Mouse (Mus musculus) hindlimb bud, embryonic 11.5 days (tissue): Measurements from ENCODE around the gene Tspan9.
A peak's percentile ranks its signal among the peaks of the same experiment; 100 is the strongest.

ENCODE experiments used
- DNase-seq: peaks from one replicate; pipeline ENCODE4 v3.0.0-alpha.2; 2012; ENCODE audit warnings: low read depth, low spot score; ENCODE audit errors: extremely low spot score

Tspan9 gene

DNA sequence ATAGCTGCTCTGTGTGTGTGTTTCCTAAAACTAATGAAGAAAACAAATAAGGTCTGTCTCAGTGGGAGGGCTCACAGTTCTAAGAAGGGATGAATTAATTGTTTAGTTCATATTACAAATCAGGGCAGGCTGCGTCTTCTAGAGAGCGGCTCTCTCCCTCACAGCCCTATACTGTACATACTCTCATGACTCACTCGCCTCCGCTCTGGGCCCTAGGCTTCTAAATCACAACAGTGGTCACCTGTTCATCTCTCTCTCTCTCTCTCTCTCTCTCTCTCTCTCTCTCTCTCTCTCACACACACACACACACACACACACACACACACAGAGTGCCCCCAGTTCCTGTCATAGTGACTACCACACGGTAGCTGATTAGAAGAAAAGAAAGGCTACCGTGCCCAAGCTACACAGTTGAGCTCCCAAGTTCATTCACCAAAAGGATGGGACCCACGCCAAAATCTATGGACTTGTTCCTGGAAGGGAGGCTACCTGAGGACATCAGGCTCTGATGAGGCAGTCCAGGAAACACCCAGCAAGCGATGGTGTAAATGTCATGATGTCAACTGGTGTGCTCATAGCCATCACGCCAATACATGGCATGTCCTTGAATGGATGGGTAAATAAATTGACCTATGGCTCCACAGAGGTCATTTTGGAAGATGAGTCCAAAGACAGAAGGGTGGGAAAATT is 104.2 kb downstream of the Tspan9 start:
- DNase-seq, result no peak

DNA sequence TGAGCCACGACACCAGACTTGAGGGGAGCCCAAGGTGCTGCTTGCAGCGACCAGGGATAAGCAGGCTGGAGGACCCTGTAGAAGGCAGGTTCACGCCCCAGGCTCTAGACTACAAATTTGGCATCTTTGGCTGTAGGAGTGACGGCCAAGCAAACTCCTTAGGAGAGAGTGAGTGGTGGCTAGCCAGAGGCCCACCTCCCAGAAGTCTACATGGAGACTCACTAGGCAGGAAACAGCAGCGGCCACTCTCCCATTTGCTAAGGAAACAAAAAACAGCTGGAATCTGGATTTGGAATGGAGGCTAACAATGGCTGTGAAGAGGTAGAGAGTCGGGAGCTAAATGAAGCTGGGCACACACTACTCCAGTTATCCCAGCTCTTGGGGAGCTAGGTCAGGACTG is 104.8 kb downstream of the Tspan9 start:
- no peak for DNase-seq

GRCm38 (mm10) chr6:128036597-128036996 is 106.8 kb downstream of the Tspan9 start:
- DNase-seq, result no peak

DNA sequence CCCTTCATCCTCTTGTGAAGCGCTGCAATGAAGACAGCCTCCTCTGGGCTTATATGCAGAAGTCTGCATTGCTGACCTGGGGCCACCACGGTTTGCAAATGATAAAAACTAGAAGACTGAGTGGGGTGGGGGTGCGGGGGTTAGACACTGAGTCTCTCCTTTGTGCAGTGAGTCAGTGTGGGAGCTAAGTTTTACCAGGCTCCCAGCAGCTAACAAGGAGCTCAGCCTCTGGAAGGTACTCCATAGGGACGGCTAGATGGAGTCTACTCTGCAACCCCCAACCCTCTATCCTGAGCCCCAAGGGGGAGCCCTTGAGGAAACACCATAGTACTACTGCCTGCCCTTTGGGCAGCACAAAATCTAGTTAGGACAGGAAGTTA is 107.5 kb downstream of the Tspan9 start:
- no peak for DNase-seq

- DNase-seq, result no peak
Measured at GRCm38 (mm10) chr6:128035250-128035929, 108.0 kb downstream of the Tspan9 start.

GRCm38 (mm10) chr6:128034317-128035249 is 108.8 kb downstream of the Tspan9 start:
- peak; percentile 77 for DNase-seq

- no peak for DNase-seq
Measured at GRCm38 (mm10) chr6:128033868-128034250, 109.5 kb downstream of the Tspan9 start.

DNA sequence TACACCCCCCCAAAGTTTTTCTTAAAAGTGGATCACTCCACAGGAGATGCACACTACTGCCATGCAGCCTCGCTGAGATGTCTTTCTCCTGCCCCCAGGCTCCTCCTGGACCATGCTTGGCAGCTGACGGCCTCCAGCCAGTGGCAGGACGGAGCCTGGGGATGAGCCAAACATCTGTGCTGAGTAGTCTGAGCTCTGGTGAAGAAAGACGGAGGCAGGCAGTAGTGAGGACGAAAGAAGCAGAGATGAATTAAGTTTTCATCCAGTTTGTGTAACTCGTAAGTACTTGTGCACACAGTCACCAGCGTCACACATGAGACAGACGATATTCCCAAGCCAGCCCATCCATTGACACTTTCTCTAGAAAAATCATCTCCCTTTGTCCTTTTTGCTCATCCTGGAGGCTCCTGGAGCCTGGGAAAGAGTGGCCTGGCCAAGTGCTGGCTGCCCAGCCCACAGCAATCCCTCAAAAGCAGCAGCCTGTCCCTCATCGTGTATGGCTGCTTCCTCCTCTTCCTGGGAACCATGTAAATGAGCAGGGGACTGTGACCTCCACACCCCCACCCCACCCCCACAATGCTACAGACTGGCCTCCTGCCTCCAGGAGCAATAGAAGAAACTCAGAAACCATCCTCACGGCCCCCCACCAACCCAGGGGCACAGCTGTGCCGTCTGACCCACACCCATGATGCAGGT is 110.1 kb downstream of the Tspan9 start:
- DNase-seq, result no peak

GRCm38 (mm10) chr6:128032252-128033171 is 110.9 kb downstream of the Tspan9 start:
- DNase-seq, result peak; percentile 67

GRCm38 (mm10) chr6:128031584-128031983 is 111.8 kb downstream of the Tspan9 start:
- no peak for DNase-seq

- DNase-seq, result no peak
Measured at GRCm38 (mm10) chr6:128031096-128031495, 112.3 kb downstream of the Tspan9 start.

DNA sequence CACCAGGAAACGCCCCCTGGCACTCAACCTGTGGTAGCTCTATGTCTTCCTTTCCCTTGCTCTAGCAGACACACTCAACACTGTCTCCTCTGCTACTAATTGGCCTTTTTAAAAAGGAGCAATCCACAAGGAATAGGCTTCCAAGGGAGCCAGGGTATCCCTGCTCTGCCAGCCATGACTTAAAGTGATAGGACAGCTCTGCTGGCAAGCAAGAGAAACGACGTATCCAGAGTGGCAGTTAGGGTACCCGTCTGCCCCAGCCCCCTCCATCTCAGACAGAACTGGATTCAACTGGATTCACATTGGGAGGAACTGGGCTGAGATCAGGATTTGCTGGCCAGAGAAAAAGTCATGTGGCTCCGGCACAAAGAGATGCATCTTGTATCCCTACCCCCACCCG is 112.9 kb downstream of the Tspan9 start:
- DNase-seq, result no peak

DNA sequence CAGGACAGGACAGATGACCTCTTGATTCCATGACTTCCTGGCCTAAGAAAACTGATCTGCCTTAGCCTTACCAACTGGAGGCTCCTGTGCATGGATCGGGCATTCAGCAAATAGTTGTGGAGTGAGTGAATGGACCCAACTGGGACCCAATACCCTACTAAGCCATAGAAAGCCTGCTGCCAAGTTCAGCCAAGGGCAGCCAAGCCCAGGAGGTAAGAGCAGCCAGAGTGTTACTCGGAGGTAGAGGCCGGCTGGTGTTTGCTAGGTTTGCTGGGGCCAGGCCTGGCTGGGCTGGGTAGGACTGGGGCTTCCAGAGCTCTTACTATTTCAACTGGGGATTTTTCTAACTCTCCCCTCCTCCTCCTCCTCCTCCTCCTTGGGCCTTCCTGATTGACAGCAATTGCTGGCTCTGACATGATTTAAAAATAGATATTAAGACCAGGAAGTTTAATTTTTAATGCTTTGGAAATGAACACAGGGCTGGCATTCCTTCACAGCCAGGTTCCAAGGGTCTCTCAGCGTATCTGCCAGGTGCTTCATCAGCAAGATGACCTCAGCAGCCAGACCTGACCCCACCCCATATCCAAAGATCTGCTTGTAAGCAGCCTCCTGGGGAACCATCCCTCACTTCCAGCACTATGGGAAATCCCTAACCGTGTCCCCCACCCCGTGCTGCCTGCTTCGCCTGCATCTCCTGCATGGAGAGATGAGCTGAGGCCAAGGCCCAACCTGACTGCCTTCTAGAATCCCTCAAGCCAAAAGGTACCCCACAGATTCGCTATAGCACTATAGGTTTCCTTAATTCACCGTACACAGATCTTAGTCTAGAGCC is 113.7 kb downstream of the Tspan9 start:
- no peak for DNase-seq

- no peak for DNase-seq
Measured at GRCm38 (mm10) chr6:128028116-128028940, 115.1 kb downstream of the Tspan9 start.

DNA sequence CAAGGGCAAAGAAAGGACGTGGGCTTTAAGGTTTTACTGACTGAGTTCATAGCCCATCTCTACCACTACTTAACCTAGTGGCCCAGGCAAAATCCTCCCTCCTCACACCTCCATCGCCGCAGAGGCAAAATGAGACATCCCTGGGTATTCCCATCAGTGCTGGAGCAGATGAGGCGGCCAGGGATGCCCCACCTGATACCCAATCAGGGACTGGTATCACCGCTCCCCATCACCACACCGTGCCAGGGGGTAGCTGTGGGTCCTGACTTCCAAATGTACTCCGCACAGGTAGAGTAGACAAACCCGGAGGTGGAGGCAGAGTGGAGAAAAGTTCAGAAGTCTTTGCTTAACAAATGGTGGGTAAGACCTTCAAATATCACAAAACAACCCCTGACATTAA is 117.4 kb downstream of the Tspan9 start:
- DNase-seq, result no peak

GRCm38 (mm10) chr6:128025581-128025980 is 117.8 kb downstream of the Tspan9 start:
- DNase-seq, result no peak

GRCm38 (mm10) chr6:128022207-128022606 is 121.2 kb downstream of the Tspan9 start:
- peak; percentile 33 for DNase-seq

GRCm38 (mm10) chr6:128021931-128022202 is 121.5 kb downstream of the Tspan9 start:
- no peak for DNase-seq
